Mouse (Mus musculus) neural tube, embryonic 12.5 days (tissue): Measurements from ENCODE around the gene Tpst1. TPM values are rescaled to one million over a fixed set of nuclear protein-coding genes. Genes with fewer than 3 reads are reported as not detected.
A peak's percentile ranks its signal among the peaks of the same experiment; 100 is the strongest.

Experiments used
- ATAC-seq: fragments of 200-750 bp; cut with Nextera tagmentation; 2 replicates; pipeline ENCODE4 v1.8.0; 2017; ENCODE audit warnings: low read depth, mild to moderate bottlenecking, moderate TSS enrichment, moderate library complexity; ENCODE audit not compliant: low FRiP score
- H3K27ac ChIP-seq: fragments of 300-500 bp; sonication (generic); 2 replicates; pipeline ENCODE4 v1.5.1; 2016
- H3K27me3 ChIP-seq: fragments of 300-500 bp; sonication (generic); replicated peaks from 2 replicates; pipeline ENCODE4 v1.6.1; 2016; ENCODE audit warnings: mild to moderate bottlenecking
- H3K36me3 ChIP-seq: fragments of 300-500 bp; sonication (generic); 2 replicates; pipeline ENCODE4 v1.6.1; 2016; ENCODE audit warnings: mild to moderate bottlenecking
- H3K4me1 ChIP-seq: fragments of 300-500 bp; sonication (generic); 2 replicates; pipeline ENCODE4 v1.6.1; 2016
- H3K4me2 ChIP-seq: fragments of 300-500 bp; sonication (generic); replicated peaks from 2 replicates; pipeline ENCODE4 v1.6.1; 2016; ENCODE audit warnings: mild to moderate bottlenecking
- H3K4me3 ChIP-seq: fragments of 300-500 bp; sonication (generic); 2 replicates; pipeline ENCODE4 v1.5.1; 2016
- H3K9ac ChIP-seq: fragments of 300-500 bp; sonication (generic); 2 replicates; pipeline ENCODE4 v1.6.1; 2016; ENCODE audit warnings: mild to moderate bottlenecking
- H3K9me3 ChIP-seq: fragments of 300-500 bp; sonication (generic); 2 replicates; pipeline ENCODE4 v1.6.1; 2016; ENCODE audit warnings: mild to moderate bottlenecking
- WGBS: fragments of 180-500 bp; shearing (Covaris S2); methylation state at CpG from one replicate; pipeline ENCODE4 v1.1.7; 2016; 5-methylcytosine and 5-hydroxymethylcytosine counted together
- polyA plus RNA-seq: library from polyadenylated mRNA; unstranded; fragments of >200 nt; fragmentation: Nextera tagmentation; extraction: Ambion mirVana; gene quantifications from 2 replicates; pipeline ENCODE4 v1.2.1, GENCODE M21; 2016

The Tpst1 gene
- polyA plus RNA-seq, 1 experiment from 2014 or later, result 58.4 TPM

- no peak for ATAC-seq
- no peaks in the 10 kb centered on the region for H3K9me3 ChIP-seq
- H3K27me3 ChIP-seq, result no peaks in the 10 kb centered on the region
- WGBS, result 96% methylated on average over 13 of the region's 13 CpGs
- H3K4me3 ChIP-seq, result no peak overlapping the region
- no peaks in the 10 kb centered on the region for H3K4me1 ChIP-seq
- no peak overlapping the region for H3K27ac ChIP-seq
- H3K4me2 ChIP-seq, result no peak overlapping the region
- H3K36me3 ChIP-seq, result peaks cover 10% of the 10 kb centered on the region; the same call in 1 of the 2 replicates
- H3K9ac ChIP-seq, result no peak overlapping the region
These were observed 63.5 kb downstream of the Tpst1 start for GRCm38 (mm10) chr5:130136597-130136996.

- Histone ChIP-seq H3K36me3 (peaks cover 10% of the 10 kb centered on the region; the same call in 1 of the 2 replicates), H3K27ac (no peak overlapping the region), H3K4me1 (peaks cover 4% of the 10 kb centered on the region; the same call in 1 of the 2 replicates), H3K4me2 (no peak overlapping the region), H3K4me3 (no peak overlapping the region), H3K27me3 (no peaks in the 10 kb centered on the region), H3K9ac (no peak overlapping the region), H3K9me3 (no peaks in the 10 kb centered on the region)
- 35% methylated on average over 8 of the region's 8 CpGs for WGBS
- ATAC-seq, result no peak
These were observed 66.3 kb downstream of the Tpst1 start for GRCm38 (mm10) chr5:130139393-130139792.

- Histone ChIP-seq H3K4me2 (no peak overlapping the region), H3K9me3 (no peaks in the 10 kb centered on the region), H3K27ac (no peak overlapping the region), H3K4me1 (peaks cover 9% of the 10 kb centered on the region; the same call in 1 of the 2 replicates), H3K9ac (no peak overlapping the region), H3K27me3 (no peaks in the 10 kb centered on the region), H3K4me3 (no peak overlapping the region), H3K36me3 (peaks cover 2% of the 10 kb centered on the region; the same call in 1 of the 2 replicates)
- WGBS, result 88% methylated on average over 5 of the region's 5 CpGs
- no peak for ATAC-seq
These were observed 68.0 kb downstream of the Tpst1 start for GRCm38 (mm10) chr5:130141138-130141537.

- Histone ChIP-seq H3K27me3 (no peaks in the 10 kb centered on the region), H3K4me2 (no peak overlapping the region), H3K9ac (no peak overlapping the region), H3K27ac (no peak overlapping the region), H3K36me3 (no peaks in the 10 kb centered on the region), H3K4me3 (no peak overlapping the region), H3K9me3 (no peaks in the 10 kb centered on the region), H3K4me1 (peaks cover 9% of the 10 kb centered on the region; the same call in 1 of the 2 replicates)
- no peak for ATAC-seq
- WGBS, result 73% methylated on average over 4 of the region's 4 CpGs
These were observed 68.9 kb downstream of the Tpst1 start for GRCm38 (mm10) chr5:130142041-130142440.

GRCm38 (mm10) chr5:130143101-130143500, 70.0 kb downstream of the Tpst1 start:
- no peak overlapping the region for H3K27ac ChIP-seq
- H3K4me1 ChIP-seq, result peaks cover 9% of the 10 kb centered on the region; the same call in 1 of the 2 replicates
- H3K27me3 ChIP-seq, result no peaks in the 10 kb centered on the region
- no peaks in the 10 kb centered on the region for H3K9me3 ChIP-seq
- H3K36me3 ChIP-seq, result no peaks in the 10 kb centered on the region
- H3K9ac ChIP-seq, result no peak overlapping the region
- WGBS, result 91% methylated on average over 7 of the region's 7 CpGs
- H3K4me3 ChIP-seq, result no peak overlapping the region
- no peak overlapping the region for H3K4me2 ChIP-seq
- no peak for ATAC-seq

GRCm38 (mm10) chr5:130143977-130144333, 70.8 kb downstream of the Tpst1 start:
- H3K9me3 ChIP-seq, result no peaks in the 10 kb centered on the region
- peak overlapping the region; percentile 66 for H3K4me3 ChIP-seq
- H3K9ac ChIP-seq, result peak overlapping the region; percentile 38; the same call in 1 of the 2 replicates
- peak overlapping the region; percentile 53; the same call in 1 of the 2 replicates for H3K27ac ChIP-seq
- H3K36me3 ChIP-seq, result peaks cover 3% of the 10 kb centered on the region; the same call in 1 of the 2 replicates
- no peaks in the 10 kb centered on the region for H3K27me3 ChIP-seq
- 3% methylated on average over 20 of the region's 20 CpGs for WGBS
- peaks cover 9% of the 10 kb centered on the region; the same call in 1 of the 2 replicates for H3K4me1 ChIP-seq
- peak; percentile 72 for ATAC-seq
- H3K4me2 ChIP-seq, result peak overlapping the region; percentile 91

- Histone ChIP-seq H3K36me3 (peaks cover 3% of the 10 kb centered on the region; the same call in 1 of the 2 replicates), H3K27me3 (no peaks in the 10 kb centered on the region), H3K4me1 (peaks cover 9% of the 10 kb centered on the region; the same call in 1 of the 2 replicates), H3K4me3 (peak within 1 kb of the TSS; percentile 66), H3K4me2 (peak within 1 kb of the TSS; percentile 91), H3K9me3 (no peaks in the 10 kb centered on the region), H3K9ac (peak within 1 kb of the TSS; percentile 72), H3K27ac (peak within 1 kb of the TSS; percentile 57)
- ATAC-seq, result peak; percentile 97
- WGBS, result under 1% methylated on average over 66 of the region's 66 CpGs
These were observed 71.5 kb downstream of the Tpst1 start, which contains the start of gene Kctd7 for GRCm38 (mm10) chr5:130144334-130145312. Gene Kctd7 (plus strand): TSS chr5:130144861.

GRCm38 (mm10) chr5:130145961-130146360, 72.8 kb downstream of the Tpst1 start:
- H3K36me3 ChIP-seq, result peaks cover 6% of the 10 kb centered on the region; the same call in 1 of the 2 replicates
- no peak overlapping the region for H3K9ac ChIP-seq
- ATAC-seq, result no peak
- peak overlapping the region; percentile 91 for H3K4me2 ChIP-seq
- H3K27ac ChIP-seq, result no peak overlapping the region
- no peaks in the 10 kb centered on the region for H3K27me3 ChIP-seq
- H3K4me3 ChIP-seq, result no peak overlapping the region
- peaks cover 9% of the 10 kb centered on the region; the same call in 1 of the 2 replicates for H3K4me1 ChIP-seq
- H3K9me3 ChIP-seq, result no peaks in the 10 kb centered on the region
- WGBS, result 90% methylated on average over 8 of the region's 8 CpGs

- Histone ChIP-seq H3K27me3 (no peaks in the 10 kb centered on the region), H3K4me3 (no peak overlapping the region), H3K27ac (no peak overlapping the region), H3K36me3 (peaks cover 29% of the 10 kb centered on the region), H3K4me2 (no peak overlapping the region), H3K4me1 (peaks cover 5% of the 10 kb centered on the region; the same call in 1 of the 2 replicates), H3K9me3 (no peaks in the 10 kb centered on the region), H3K9ac (no peak overlapping the region)
- no peak for ATAC-seq
- 67% methylated on average over 7 of the region's 7 CpGs for WGBS
These were observed 76.7 kb downstream of the Tpst1 start for GRCm38 (mm10) chr5:130149726-130150310.

GRCm38 (mm10) chr5:130154286-130154685, 81.2 kb downstream of the Tpst1 start:
- ATAC-seq, result no peak
- Histone ChIP-seq H3K36me3 (peaks cover 26% of the 10 kb centered on the region), H3K4me1 (no peaks in the 10 kb centered on the region), H3K9me3 (no peaks in the 10 kb centered on the region), H3K27ac (no peak overlapping the region), H3K4me3 (no peak overlapping the region), H3K4me2 (no peak overlapping the region), H3K27me3 (no peaks in the 10 kb centered on the region), H3K9ac (no peak overlapping the region)
- WGBS, result 83% methylated on average over 2 of the region's 2 CpGs

GRCm38 (mm10) chr5:130158545-130158944, 85.4 kb downstream of the Tpst1 start:
- whole genome bisulfite sequencing, result 85% methylated on average over 4 of the region's 4 CpGs
- Histone ChIP-seq H3K27me3 (no peaks in the 10 kb centered on the region), H3K4me2 (no peak overlapping the region), H3K4me3 (no peak overlapping the region), H3K36me3 (peaks cover 2% of the 10 kb centered on the region; the same call in 1 of the 2 replicates), H3K9ac (no peak overlapping the region), H3K27ac (no peak overlapping the region), H3K9me3 (no peaks in the 10 kb centered on the region), H3K4me1 (no peaks in the 10 kb centered on the region)
- ATAC-seq, result no peak

- H3K4me1 ChIP-seq, result no peaks in the 10 kb centered on the region
- H3K4me2 ChIP-seq, result no peak overlapping the region
- ATAC-seq, result no peak
- no peak overlapping the region for H3K9ac ChIP-seq
- WGBS, result 68% methylated on average over 7 of the region's 7 CpGs
- no peaks in the 10 kb centered on the region for H3K27me3 ChIP-seq
- H3K9me3 ChIP-seq, result no peaks in the 10 kb centered on the region
- H3K4me3 ChIP-seq, result no peak overlapping the region
- no peaks in the 10 kb centered on the region for H3K36me3 ChIP-seq
- H3K27ac ChIP-seq, result no peak overlapping the region
These were observed 86.7 kb downstream of the Tpst1 start for GRCm38 (mm10) chr5:130159761-130160201.
